8 mouse cellular contexts compared by ENCODE assay signal in genomic region chr14:56888416-56888815, GRCm38 (mm10). TPM values are rescaled to one million over a fixed set of nuclear protein-coding genes. Genes with fewer than 3 reads are reported as not detected.
DNase-seq lines count a peak whose midpoint lies in the region; ATAC-seq and TF ChIP-seq lines count a peak whose summit lies in the region.

No protein-coding gene starts in this region.

- H3K9me3 ChIP-seq in forebrain, embryonic 14.5 days (replicated peaks; ENCODE audit: control insufficient read depth, low read length) = no peaks in the 10 kb centered on the region
- no peaks in the 10 kb centered on the region for H3K9me3 ChIP-seq in limb, embryonic 12.5 days
- no peaks in the 10 kb centered on the region; the same call in 1 of the 2 replicates for H3K9me3 ChIP-seq in neural tube, embryonic 13.5 days

- DNase-seq in liver, adult 2 months (ENCODE audit: extremely low read depth, low read depth, low spot score) = no peak
- no peak for DNase-seq in liver
- no peak for DNase-seq in forebrain, embryonic 14.5 days (ENCODE audit: low spot score)
- no peak for DNase-seq in gastrocnemius, postnatal 10 days
- no peak for DNase-seq in embryo, embryonic 10 days (ENCODE audit: low spot score)
- no peak for DNase-seq in spleen, postnatal 10 days (ENCODE audit: low spot score in 2 of 2)

- H3K4me3 ChIP-seq in liver, adult 2 months (ENCODE audit: insufficient read depth, low read depth, low read length) = no peak overlapping the region
- peak overlapping the region; percentile 86 for H3K4me3 ChIP-seq in forebrain, embryonic 14.5 days (ENCODE audit: low read depth, low read length)
- peak overlapping the region; percentile 81 for H3K4me3 ChIP-seq in limb, embryonic 12.5 days (replicated peaks)
- H3K4me3 ChIP-seq in neural tube, embryonic 13.5 days = peak overlapping the region; percentile 85

- peaks cover 21% of the 10 kb centered on the region; the same call in 1 of the 2 replicates for H3K79me2 ChIP-seq in liver, adult 2 months (ENCODE audit: control insufficient read depth, insufficient read depth, low read length)

- peaks cover 15% of the 10 kb centered on the region for H3K36me3 ChIP-seq in liver, adult 2 months (ENCODE audit: control insufficient read depth, insufficient read depth, low read length)
- H3K36me3 ChIP-seq in forebrain, embryonic 14.5 days (ENCODE audit: control insufficient read depth, insufficient read depth, low read length) = peaks cover 18% of the 10 kb centered on the region
- H3K36me3 ChIP-seq in limb, embryonic 12.5 days = peaks cover 36% of the 10 kb centered on the region
- peaks cover 28% of the 10 kb centered on the region for H3K36me3 ChIP-seq in neural tube, embryonic 13.5 days

- TF ChIP-seq CTCF in liver, adult 2 months (IDR thresholded peaks at IDR 0.05; ENCODE audit: low read depth, low read length) = no peak

- H3K27ac ChIP-seq in liver, adult 2 months (replicated peaks; ENCODE audit: insufficient read depth, low read depth, low read length) = no peak overlapping the region
- no peak overlapping the region for H3K27ac ChIP-seq in forebrain, embryonic 14.5 days (ENCODE audit: low read depth, low read length)
- H3K27ac ChIP-seq in limb, embryonic 12.5 days = no peak overlapping the region
- 0 out of 2 replicates have a peak overlapping the region, but pooled peaks have one; percentile 99 for H3K27ac ChIP-seq in neural tube, embryonic 13.5 days (replicated peaks)

- H3K4me2 ChIP-seq in forebrain, embryonic 14.5 days (ENCODE audit: low read length) = peak overlapping the region; percentile 58
- peak overlapping the region; percentile 69 for H3K4me2 ChIP-seq in limb, embryonic 12.5 days
- peak overlapping the region; percentile 67 for H3K4me2 ChIP-seq in neural tube, embryonic 13.5 days

- ATAC-seq in forebrain, embryonic 14.5 days = no peak
- ATAC-seq in limb, embryonic 12.5 days (ENCODE audit: insufficient number of reproducible peaks, insufficient read depth, low FRiP score, low TSS enrichment, low read depth) = no peak
- no peak for ATAC-seq in neural tube, embryonic 13.5 days (ENCODE audit: low read depth)

- no peak for TF ChIP-seq POLR2A in liver, adult 2 months (IDR thresholded peaks at IDR 0.05; ENCODE audit: extremely low read depth, insufficient read depth, low read length)

- 65% methylated on average over 2 of the region's 2 CpGs for WGBS in liver, adult 2 months
- WGBS in forebrain, embryonic 14.5 days = 75% methylated on average over 2 of the region's 2 CpGs
- 73% methylated on average over 2 of the region's 2 CpGs for WGBS in limb, embryonic 12.5 days
- WGBS in neural tube, embryonic 13.5 days = 80% methylated on average over 2 of the region's 2 CpGs

- peaks cover 12% of the 10 kb centered on the region for H3K4me1 ChIP-seq in liver, adult 2 months (ENCODE audit: control insufficient read depth, insufficient read depth, low read length)
- H3K4me1 ChIP-seq in forebrain, embryonic 14.5 days (ENCODE audit: control insufficient read depth, insufficient read depth, low read length) = peaks cover 15% of the 10 kb centered on the region
- peaks cover 18% of the 10 kb centered on the region for H3K4me1 ChIP-seq in limb, embryonic 12.5 days (replicated peaks)
- peaks cover 32% of the 10 kb centered on the region for H3K4me1 ChIP-seq in neural tube, embryonic 13.5 days (replicated peaks)

- H3K27me3 ChIP-seq in liver, adult 2 months (ENCODE audit: control insufficient read depth, insufficient read depth, low read length) = no peaks in the 10 kb centered on the region
- no peaks in the 10 kb centered on the region for H3K27me3 ChIP-seq in forebrain, embryonic 14.5 days (replicated peaks; ENCODE audit: control insufficient read depth, insufficient read depth, low read length)
- no peaks in the 10 kb centered on the region for H3K27me3 ChIP-seq in limb, embryonic 12.5 days
- H3K27me3 ChIP-seq in neural tube, embryonic 13.5 days = no peaks in the 10 kb centered on the region

- H3K9ac ChIP-seq in liver, adult 2 months (ENCODE audit: low read depth, low read length) = peak overlapping the region; percentile 39; the same call in 1 of the 2 replicates
- 0 out of 2 replicates have a peak overlapping the region, but pooled peaks have one; percentile 40 for H3K9ac ChIP-seq in forebrain, embryonic 14.5 days (ENCODE audit: low read length)
- H3K9ac ChIP-seq in limb, embryonic 12.5 days (replicated peaks) = no peak overlapping the region
- H3K9ac ChIP-seq in neural tube, embryonic 13.5 days = 0 out of 2 replicates have a peak overlapping the region, but pooled peaks have one; percentile 94

RNA-seq across cellular contexts. Expression of gene Zmym2, which starts 2.0 kb away (rescaled TPM):
- 22.9 TPM in 2 replicates for total RNA-seq in liver, adult 2 months (2014; rRNA removed)
- polyA plus RNA-seq in liver, adult 2 months (2012; rRNA removed) = 1.9 and 3.9 TPM in 2 replicates
- 54.7 and 73.1 TPM in 2 replicates for polyA plus RNA-seq in forebrain, embryonic 14.5 days (2014; fragmentation: Nextera tagmentation; extraction: Ambion mirVana)
- polyA plus RNA-seq in limb, embryonic 12.5 days (2016; fragmentation: Nextera tagmentation; extraction: Ambion mirVana) = 70.3 and 75.9 TPM in 2 replicates
- polyA plus RNA-seq in neural tube, embryonic 13.5 days (2015; fragmentation: Nextera tagmentation; extraction: Ambion mirVana) = 60.6 and 71.7 TPM in 2 replicates
- 10 to 100 TPM; 36.9 to 43.6 TPM for total RNA-seq in gastrocnemius, postnatal 10 days (2021)

Comparison
In these comparisons a context has a peak if more than half of its experiments do, and no peak if none do; other contexts are left out.
1. RNA of gene Zmym2, which starts 2.0 kb away (polyA plus RNA-seq): 70.3 to 75.9 TPM in limb, embryonic 12.5 days, 60.6 to 71.7 TPM in neural tube, embryonic 13.5 days and 54.7 to 73.1 TPM in forebrain, embryonic 14.5 days; 1.9 to 3.9 TPM in liver, adult 2 months; every median in the first group is over 10 times any median in the second.
2. Peak in every context shown above with its lines, with median percentiles within 50 percentile points of each other: H3K4me2 ChIP-seq.